Mouse (Mus musculus) stomach, postnatal 0 days (tissue): ENCODE data around the gene Gp1ba.

Source experiments
- CTCF ChIP-seq: IDR thresholded peaks from 2 replicates; pipeline ENCODE4 v1.5.1; 2016; ENCODE audit warnings: antibody characterized with exemption, low read depth, mild to moderate bottlenecking, moderate library complexity
- EP300 ChIP-seq: optimal IDR thresholded peaks from 2 replicates; pipeline ENCODE3; 2016; ENCODE audit warnings: antibody characterized with exemption

DNA sequence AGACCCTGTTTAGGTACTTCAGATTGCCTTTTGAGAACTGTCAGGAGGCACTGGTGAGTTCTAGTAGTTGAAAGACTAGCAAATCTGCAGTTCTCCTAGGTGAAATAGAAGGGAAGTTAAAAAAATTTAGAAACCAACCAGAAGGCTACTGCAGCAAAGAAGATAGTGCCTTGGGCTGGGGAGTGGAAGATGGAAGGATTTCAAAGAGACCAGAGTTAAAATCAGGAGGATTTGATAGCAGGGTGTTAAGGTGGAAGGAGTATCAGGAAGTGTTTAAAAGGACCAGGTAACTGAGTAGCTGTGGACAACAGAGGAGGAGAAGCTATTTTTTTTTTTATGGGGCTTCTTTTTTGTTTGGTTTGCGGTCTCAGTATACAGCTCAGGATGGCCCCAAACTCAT lies 1.2 kb upstream of the Gp1ba start:
- TF ChIP-seq CTCF (no peak), EP300 (no peak)
